Mouse (Mus musculus) kidney, adult 8-10 months (tissue): ENCODE measurements at regions not wholly inside any gene's neighbourhood (a gene's known extent, or its start where the extent isn't known, plus 50 kb on each side); places are given as distances from the start of the nearest gene placed in this dataset.

Experiments used
- DNase-seq, 2 experiments: peaks; one replicate each; pipeline ENCODE4 v3.0.0; 2022

DNA sequence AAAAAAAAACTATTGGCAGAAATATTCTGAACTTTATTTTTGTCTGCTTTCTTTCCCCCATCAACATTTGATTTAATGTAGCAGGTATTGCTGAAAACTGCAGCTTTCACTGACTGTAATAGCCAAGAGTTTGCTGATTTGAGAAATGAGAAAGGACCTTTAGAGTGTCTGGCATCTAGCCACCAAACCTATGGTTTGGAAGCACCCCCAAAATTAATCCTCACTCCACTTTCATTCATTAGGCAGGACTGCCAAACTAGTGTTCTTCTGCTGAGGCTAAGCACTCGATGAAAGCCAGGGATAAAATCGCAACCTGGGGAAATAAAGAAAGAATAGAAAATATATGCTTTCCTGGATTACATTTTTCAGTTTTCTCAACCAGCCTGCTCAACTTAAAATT lies 320.4 kb downstream of the Atp6ap1l start:
- no peak for DNase-seq

DNA sequence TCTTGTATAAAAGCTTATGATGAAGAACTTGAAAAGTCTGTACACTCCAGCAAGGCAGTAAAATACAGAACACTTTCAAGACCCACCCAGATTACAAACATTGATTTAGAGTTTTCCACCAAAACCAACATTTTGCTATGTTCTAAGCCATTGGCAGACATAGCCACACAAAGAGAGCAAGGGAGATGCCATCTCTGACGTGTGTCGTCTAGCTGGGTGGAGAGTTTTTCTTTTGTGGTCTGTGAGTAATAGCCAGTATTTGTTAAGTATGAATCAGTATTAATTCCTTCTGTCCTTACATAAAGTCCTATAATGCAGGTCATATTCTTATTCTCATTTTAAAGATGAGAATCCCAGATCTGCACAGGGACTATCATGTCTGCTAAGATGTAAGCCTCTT lies 329.8 kb downstream of the Atp6ap1l start:
- DNase-seq: no peak

DNA sequence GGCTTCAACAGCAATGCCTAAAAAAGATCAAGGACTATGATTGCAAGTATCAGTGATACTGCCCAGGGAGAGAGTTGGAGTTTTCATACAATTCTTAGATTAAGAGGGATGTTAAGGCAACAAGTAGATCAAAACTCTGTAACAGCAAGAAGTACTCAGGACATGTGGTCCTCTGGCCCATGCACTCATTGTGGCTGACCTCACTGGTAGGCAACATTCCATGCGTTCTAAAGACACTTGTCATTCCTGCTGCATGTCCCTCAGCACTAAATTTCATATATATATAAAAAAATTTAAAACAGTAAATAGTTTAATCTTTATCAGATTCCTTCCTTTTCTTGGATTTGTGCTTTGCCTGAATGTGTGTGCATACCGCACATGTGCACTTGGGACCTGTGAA lies 332.6 kb downstream of the Atp6ap1l start:
- DNase-seq: no peak

DNA sequence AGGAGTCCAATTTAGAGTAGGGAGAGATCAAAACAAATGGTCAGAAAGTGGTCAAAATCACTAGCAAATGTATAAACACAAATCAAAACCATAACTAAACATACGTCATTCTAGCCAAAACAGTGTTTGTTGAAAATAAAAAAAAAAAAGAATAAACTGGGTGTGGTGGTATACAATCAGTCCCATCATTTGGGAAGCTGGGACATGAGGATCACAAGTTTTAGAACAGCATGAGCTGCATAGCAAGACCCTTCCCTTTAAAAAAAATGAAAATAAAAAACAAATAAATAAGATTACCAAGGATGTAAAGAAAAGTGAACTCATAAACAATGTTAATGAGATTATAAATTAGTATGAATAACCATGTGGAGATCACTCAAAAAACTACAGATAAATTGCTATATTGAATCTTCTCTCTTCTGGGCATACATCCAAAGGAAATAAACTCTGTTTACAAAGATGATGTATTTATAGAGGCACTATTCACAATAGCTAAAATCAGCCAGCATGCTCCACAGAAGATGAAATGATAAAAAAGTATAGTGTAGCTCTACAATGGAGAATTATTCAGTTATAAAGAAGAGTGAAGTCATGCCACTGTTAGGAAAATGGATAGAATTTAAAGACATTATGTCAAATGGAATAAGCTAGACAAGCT lies 341.8 kb downstream of the Atp6ap1l start:
- no peak for DNase-seq

DNA sequence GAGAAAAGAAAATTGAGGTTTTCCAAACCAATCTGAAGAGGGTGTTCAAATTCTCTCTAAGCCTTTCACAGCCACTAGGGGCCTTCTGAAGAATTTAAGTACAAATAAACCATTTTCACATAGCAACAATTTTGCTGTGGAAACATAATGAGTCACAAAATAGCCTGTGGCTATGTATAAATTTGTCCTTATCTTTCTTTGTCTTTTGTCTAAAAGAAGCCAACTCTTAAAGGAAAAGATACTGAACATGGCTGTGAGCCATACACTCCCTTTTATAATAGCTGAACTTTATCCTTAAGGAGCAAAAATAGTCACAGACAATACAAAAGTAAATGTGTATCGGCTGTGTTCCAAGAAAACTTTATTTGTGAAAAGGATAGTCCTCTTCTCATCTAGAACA lies 345.1 kb downstream of the Atp6ap1l start:
- DNase-seq: no peak

DNA sequence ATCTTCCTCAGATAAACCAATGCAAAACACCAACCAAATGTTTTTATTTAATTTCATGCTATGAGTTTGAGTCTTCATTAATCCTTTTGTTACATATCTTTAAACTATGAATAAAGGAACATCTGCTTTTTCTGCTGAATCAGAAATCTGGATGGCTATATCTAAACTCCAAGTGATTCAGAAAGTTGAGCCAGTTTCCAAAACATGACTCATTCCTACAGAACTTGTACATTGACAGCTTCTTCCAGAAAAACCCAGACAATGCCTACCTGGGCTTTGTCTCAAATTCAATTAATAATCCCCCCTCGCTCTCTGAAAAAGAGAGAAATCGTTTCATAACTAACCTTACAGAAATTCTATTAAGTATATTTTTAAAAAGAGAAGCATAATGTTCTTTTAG lies 345.7 kb downstream of the Atp6ap1l start:
- DNase-seq: no peak

DNA sequence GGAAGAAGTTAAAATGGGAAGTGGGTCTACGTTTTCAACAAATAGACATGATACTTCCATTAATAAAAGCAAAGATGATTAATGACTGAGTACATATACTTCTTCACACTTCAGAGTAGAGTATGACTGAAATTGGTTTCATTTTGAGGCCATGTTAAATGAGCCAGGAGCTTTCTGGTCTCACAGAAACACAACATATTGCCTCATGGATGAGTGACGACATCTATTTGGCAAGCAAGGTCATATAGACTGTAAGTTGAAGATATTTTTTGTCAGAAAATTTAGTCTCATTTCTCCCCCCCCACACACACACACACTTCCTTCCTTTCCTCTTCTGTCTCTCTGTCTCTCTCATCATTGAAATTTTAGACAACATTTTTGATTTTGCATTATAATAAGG lies 354.0 kb downstream of the Atp6ap1l start:
- DNase-seq: no peak

DNA sequence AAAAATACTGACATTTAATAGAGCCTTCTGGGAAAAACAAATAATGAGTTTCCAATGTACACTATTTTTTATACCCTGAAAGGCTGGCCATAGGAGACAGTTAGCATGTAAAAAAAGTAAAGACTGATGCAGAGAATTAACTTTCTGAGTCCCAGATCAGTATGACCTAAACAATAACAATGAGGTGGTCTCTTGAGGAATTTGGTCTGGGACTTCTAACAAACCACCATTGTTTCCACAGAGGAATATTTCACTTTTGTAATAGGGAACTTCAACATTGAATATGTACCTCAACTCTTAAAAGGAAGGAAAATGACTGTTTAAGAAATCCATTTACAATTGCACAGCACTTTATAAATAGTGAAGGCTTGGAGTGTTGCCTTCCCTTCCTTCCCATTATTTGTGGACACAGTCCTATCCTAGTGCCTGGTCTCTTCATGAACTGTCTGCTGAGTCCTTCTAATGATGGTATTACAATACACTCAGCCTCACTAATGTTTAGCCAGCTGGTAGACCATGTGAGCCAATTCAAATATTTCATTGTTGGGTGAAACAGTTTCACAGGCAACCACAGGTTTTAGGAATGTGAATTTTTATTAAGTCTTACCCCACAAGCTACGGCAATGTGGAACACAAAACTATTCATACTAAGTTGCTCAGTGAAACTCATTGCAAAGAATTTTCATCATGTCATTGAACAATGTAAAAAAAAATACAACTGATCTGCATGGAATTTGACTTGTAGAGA lies 358.7 kb downstream of the Atp6ap1l start:
- no peak for DNase-seq

DNA sequence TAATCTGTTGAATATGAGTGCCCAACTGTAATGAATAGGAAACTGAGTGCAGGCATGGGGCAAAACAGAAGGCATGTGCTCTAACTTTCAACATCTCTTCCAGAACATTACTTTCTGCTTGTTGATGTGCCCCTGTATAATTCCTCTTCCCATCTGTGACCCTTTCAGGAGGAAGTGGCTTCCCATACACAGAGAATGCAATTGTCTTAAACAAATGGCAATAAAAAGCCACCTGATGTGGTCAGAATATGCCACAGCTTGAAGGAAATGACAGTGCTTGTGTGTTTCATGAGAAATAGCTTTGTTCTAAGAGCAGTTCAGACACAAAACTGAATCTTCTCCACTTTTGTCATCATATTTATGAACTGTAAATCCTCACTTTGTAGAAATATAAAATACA lies 359.3 kb downstream of the Atp6ap1l start:
- no peak for DNase-seq

DNA sequence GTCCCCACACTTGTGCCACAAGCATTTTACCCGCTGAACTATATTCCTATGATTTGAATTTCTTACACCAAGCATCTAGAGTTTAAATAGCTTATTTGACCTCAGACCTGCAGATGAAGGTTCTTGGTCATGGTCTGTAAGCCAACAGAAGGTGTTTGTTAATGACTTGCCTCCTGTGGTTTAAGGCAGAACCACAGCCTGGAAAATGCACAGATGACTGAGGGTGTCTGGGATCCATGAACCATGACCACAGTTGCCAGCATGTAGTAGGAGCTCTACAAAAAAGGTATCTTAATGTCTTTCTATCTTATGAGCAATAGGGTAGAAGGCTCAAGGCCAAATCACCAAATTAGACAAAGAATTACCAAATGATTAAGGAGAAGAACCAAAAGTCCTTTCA lies 367.6 kb downstream of the Atp6ap1l start:
- DNase-seq: peak in 1 of 2 experiments; percentile 22

DNA sequence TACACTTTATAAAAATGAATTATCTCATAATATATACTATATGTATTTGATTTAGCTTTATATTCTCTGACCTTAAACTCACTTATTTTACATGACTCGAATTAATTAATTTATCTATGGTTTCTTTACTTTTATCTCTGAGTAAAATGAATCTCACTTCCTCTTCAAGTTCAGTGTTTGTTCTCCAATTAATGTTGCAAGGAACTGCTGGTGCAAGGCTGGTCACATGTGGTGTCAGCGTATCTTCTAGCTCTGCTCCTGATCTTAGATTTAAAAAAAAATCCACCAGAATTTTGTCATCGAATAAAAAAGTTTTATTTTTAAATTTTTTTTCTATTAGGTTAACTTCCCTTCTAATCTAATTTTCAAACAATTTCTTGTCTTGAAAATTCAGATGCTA lies 378.2 kb downstream of the Atp6ap1l start:
- DNase-seq: no peak

DNA sequence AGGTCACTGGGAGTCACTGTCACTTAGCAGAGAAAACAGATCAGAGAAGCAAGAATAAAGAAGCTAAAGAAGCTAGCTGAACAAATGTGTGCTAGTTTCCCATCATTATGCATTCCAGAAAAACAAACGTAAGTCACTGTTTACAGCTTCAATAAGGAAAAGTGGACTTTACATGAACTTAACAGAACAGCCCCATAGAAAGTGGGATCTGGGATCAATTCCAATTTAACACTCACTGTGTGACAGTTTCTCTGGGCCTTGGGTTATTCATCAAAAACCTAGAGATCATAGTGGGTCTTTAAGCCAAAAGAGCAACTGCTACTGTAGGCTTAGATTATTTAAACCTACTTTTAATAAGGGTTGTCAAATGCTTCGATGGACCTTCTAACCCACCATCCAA lies 379.4 kb downstream of the Atp6ap1l start:
- DNase-seq: no peak

DNA sequence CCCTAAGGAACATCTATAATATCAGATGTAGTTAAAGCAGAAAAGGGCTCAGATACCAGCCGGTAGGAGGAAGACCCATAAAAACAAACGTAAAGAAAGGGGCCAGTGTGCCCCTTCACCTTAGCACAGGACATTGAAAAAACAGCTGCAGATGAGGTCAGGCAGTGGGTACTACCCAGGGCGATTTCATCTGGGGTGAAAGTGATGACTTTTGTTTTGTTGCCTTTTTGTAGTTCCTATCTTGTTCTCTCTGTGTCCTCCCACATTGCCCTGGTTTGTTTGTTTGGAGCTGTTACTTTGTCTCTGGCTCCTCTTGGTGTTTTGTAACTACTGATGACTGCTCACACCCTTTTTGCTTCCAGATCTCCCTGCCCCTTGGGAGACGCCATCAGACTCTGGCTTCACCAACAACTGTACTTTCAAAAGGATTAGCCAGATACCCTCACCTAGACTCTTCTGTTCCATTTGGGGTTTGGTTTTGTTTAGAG lies 383.4 kb downstream of the Atp6ap1l start:
- DNase-seq: no peak

DNA sequence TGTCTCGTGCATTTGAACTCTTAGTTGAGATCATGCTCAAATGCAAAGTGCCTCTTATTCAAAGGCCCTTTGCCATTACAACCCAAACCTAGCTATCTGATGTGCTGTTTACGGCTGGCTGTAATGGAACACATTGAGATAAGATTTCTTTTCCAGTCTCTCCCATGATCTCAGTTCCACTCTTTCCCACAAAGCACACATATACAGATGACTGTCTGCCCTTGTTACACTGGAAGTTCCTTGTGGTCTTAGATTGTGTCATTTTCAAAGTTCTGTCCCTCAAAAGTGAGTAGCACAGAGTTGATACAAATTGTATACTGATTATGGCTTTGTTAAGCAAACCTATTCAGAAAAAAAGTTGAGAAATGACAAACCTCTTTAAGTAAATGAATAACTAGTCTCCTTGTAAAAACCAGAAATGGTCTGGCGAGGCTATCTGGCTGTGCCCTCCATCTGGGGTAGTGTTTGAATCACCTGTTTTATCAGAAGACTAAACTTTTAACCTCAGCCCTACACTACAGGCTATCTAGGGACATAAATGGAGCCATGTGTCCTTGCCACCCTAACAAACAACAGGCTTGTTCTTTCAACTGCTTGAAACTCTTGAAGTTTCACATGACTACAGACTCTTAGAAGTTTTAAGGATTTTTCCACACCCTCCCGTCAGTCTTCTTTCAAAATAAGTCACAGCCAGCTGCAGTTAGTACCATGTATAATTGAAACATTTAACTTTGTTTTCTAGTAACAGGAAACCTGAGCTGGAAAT lies 384.0 kb downstream of the Atp6ap1l start:
- DNase-seq: no peak

DNA sequence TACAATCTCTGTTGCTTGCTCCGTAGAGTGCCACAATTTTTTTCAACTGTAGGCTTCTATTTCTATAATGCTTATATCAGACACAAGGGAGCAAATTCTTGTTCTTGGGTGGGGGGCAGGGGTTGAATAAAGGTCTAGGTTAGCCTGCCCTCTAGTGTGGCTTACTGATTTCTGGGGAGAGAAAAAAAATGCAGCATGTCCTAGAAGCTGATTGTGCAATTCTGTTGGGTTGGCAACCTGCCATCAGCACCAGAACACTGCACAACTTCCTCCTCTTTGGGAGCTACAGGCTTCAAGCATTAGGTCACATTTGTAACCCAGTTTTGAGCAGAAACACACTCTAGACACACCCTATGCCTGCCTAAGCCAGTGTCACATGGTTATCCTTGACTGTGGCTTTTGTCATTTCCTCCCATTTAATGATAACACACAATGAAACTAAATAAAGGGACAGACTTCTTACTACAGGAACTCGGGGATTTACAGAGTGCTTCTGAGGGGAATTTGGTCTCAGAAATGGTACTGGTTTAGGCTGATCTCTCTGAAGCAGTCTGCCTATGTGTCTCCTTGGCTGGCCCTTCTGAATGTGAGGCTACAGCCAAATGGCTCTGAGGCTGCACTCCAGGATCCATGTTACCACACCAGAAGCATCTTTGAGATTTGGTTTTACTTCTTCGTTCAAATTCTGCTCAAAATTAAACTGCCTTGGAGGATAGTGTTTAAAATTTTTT lies 389.2 kb downstream of the Atp6ap1l start:
- DNase-seq: peak; percentile 66 to 77

DNA sequence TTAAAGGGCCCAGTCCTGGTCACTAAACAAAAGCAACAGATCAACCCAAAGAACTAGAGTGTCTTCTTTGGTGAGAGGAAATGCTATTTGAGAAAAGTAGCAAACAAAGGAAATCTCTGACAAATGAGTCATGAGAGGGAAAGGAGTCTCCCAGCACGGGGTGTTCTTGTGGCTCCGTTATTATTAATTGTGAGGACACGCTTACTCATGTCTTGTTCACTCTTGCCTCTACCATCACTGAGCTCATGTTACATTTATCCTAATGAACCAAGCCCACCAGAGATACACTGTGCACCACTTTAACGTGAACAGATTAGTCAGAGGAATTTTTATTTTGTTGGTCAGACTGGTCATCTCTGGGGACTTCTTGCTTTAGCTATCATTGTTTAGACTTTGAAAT lies 391.3 kb downstream of the Atp6ap1l start:
- DNase-seq: no peak

DNA sequence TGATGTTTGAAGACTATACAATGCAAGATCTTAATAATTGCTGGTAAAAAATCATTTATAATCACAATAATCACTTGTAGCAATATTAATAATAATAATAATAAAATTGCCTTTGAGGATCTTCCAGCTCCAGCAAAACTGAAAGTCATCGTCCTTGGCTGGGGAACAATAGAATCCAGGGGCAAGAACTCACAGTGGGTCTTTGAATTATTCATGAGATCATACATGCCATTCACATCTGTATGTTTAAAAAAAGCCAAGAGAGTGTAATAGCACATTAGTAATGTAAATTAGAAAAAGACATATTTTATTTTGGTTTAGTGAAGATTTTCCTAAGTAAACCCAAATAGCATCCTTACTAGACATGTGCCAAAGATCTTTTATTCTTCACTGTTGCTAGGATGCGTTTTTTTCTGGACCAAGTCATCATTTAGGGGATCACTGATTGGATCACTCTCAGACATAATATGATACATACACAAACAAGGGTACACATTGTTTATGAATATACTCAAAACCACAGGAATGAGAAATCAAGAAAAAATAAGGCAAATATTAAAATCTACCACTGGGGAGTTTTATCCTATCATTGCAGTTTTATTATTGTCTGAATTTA lies 392.3 kb downstream of the Atp6ap1l start:
- no peak for DNase-seq

DNA sequence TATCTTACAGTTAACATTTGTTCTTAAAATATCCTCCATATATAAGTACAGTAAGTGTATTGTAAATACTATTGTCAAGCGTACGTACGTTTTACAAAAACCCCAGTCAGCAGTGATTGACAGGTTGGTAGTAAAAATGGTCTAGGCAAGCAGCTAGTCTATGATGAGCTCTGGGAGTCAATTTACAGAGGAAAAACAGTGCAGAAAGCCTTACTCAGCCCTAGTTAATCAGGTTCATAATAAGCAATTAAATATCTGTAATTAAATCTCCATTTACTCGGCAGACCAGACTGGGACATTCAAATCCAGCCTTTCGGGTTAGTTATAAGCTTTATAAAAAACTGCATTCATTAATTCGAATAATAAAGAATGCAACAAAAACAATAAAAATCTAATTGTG lies 394.7 kb downstream of the Atp6ap1l start:
- DNase-seq: no peak

DNA sequence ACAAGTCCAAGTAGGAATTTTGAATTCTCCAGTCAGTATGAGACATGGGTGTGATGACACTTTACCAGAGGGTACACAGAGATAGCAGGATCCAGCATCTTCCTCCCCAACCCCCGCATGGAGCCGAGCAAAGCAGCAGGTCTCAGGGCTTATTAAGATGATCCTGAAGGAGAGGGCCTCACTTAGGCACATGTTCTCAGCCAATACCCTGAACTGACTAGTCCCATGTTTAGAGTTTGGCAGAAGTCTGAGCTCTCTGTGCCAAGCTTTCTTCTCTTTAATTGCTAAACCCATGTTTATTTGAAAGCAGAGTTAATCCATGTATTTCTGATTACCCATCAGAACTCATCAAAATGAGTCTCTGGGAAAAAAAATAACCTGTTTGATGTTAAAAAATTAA lies 402.0 kb downstream of the Atp6ap1l start:
- peak in 1 of 2 experiments; percentile 7 for DNase-seq

DNA sequence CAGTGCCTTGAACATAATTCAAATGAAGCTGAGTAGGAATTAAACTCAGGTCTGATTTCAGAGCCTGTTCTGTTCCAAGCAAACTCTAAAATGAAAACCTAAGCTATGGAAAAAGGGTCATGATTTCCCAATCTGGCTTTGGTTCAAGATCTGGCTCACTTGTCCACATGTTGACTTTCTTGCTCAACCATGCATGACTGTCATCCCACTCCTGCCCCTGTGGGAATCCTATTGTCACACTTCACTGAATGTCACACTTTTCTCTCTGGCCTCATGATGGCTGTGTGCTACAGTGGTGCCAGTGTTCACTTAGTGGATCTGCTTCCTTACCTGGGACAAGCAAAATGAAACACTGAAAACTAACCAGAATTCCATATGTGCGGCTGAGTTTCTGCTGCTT lies 403.0 kb downstream of the Atp6ap1l start:
- peak in 1 of 2 experiments; percentile 19 for DNase-seq

DNA sequence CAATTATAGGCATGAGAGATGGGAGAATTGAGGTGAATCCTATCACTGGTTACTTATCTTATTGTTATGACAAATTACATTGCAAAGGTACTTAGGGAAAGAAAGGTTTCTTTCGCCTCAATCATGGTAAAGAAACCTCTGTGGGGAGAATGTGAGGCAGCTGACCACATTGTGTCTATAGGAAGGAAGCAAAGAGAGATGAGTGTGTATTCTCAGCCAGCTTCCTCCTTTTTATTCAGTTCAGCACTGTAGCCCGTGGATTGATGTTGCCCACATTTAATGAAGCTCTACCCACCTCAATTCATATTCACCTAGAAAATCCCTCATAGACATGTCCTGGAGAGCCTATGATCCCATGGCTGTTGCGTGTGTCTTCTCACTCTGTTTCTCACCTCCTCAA lies 406.2 kb downstream of the Atp6ap1l start:
- no peak for DNase-seq

DNA sequence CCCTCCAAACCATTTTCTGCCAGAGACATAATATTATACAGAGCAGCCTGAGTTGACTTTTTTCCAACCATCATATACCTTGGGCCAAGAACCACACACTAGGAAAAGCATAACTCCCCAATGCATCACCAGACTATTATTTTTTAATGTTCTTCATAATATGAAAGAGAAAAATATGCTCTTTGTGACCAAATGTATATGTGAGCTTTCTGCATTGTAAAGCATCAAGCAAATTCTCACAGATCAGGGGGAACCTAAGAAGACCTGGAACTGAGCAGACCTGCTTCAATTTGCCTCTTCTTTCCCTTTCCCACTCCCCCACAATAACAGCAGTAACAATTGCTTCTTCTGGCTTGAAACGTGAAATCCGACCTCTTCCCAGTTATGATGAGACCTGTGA lies 407.6 kb downstream of the Atp6ap1l start:
- DNase-seq: no peak

DNA sequence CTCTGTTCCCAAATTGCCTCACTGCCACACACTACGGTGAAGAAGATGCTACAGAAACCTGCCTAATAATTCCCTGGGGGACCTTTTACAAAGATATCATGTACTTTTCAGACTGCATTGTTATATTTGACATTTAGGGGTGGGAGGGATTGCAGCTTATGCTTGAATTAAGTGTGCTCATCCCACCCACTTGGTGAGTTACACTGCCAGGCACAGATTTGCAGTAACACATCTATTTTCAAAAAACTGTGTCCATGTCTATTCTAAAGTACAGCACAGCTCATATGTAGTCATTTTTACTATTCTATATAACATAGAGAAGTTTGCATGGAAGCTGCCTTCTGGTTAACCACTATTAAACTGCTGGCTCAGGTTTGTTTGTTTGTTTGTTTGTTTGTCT lies 404.3 kb upstream of the Xrcc4 start:
- DNase-seq: no peak
